Mouse (Mus musculus) brain, adult 2 months (tissue): ENCODE data around the gene Mroh2a.

Experiments
- DNase-seq: peaks from one replicate; pipeline ENCODE4 v3.0.0; 2011; ENCODE audit warnings: low read depth, low spot score

Gene Mroh2a

DNA sequence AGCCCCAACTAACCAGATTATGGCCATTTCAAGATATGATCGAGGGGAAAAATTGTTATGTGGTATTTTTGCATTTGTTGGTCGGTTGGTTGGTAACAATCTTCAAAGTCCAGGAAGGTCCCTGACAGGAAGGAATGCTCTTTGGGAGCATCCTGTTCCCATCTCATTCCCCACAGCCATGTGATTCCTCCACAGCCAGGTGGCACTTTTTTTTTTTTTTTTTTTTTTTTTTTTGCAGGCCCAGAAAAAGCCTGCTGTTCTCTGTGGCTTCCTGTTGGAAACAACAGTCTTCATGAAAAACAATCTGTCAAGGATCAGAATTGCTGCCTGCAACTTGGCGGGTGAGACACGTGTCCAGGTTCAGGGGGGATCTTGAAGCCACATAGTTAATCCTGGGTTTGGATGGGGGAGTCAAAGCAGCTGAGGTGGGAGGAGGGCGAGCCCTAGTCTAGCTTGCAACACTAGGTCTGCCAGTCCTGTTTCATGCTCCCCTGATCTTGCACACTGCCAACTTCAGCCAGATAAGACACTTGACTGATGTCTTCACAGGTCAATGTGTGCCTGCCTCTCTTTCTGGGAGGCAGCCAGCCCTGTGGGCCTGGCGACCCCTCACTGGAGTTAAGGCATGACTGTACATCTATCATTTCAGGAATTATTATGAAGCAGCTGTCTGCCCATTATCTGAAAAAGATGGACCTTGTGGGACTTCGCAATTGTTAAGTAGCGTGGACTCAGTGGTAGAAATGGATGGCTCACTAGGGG lies 32.3 kb downstream of the Mroh2a start:
- peak; percentile 53 for DNase-seq

DNA sequence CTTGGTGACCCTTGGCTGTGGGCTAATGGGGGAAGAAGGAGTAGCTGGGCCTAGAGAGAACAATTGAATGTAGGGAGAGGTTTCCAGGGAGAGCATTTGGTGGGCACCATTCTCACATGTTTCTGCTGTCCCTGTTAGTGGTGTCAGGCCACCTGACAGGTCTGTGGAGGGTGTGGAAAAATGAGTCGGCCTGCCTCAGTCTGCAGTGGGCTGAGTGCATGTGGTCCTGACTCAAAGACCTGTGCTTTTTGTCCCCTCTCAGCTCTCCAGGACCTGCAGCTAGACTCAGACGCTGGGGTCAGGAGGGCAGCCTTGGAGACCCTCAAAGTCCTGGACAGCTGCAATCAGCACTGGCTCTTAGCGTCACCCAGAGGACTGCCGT lies 32.8 kb downstream of the Mroh2a start:
- no peak for DNase-seq

DNA sequence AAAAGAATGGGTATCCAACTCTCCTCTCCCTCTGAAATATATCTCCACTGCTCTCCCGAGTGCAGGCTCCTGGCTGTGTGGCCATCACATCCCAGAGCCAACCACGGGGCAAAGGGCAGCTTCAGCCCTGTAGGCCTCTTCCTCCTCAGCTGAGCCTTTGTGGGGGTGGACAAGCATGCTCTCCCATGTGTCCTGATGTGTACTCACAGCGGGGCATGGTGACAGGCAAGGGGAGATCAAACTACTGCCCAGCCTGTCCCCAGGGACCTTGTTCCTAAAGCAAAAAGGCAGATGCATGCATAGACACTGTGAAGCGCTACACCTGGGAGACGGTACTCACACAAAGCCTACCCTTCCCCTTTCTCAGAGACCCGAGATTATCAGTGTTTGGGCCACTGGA lies 33.3 kb downstream of the Mroh2a start:
- DNase-seq: no peak

DNA sequence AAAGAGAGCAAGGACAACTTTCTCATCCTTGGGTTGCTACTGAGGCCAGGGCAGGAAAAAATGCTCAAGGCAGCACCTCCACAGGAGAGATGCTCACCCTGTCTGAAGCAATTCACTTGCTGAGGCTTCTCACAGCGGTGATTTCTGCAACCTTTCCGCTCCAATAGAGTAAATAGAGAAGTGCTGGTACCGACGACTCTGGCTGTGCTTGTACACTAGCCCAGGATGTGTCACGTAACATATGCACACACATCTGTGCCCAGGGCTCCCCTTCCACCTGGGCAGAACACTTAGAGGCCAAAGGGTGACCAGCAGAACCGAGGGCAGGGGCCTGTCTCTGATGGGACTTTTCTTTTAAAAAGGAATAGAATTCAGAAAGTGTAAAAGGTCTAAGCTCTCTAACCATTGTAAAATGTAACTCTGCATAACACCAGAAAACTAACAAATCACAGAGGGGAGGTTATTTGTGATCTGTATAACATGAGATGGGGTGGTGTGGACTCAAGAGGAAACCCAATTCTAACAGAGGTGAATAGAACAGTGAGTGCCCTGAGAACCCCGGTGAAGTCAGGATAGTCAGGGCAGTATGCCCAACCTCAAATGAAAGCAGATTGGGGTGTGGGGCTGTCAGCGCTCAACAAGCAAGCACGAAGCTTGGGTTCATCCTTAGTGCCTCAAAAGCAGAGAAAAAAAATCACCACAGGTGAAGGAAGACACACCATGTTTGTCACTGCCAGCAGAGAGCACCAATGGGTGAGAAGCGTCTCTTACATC lies 34.0 kb downstream of the Mroh2a start:
- DNase-seq: no peak

DNA sequence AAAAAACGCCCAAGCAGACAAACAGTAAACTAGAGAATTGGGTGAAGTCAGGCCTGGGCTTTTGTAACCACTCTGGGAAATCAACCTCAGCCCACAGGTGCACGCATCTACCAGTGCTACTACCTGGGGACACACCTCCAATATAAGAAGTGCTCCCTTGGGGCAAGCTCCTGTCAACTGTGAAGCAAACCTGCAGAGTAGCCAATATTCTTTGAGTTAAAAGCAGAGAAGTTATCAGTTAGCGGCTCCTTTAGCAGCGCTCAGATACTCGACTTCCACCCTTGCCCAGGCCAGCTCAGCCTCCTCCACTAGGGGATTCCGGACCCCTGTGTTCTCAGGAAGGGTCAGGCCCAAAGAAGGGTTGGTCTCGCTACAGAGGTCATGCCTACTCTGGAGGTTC lies 34.9 kb downstream of the Mroh2a start:
- DNase-seq: no peak

DNA sequence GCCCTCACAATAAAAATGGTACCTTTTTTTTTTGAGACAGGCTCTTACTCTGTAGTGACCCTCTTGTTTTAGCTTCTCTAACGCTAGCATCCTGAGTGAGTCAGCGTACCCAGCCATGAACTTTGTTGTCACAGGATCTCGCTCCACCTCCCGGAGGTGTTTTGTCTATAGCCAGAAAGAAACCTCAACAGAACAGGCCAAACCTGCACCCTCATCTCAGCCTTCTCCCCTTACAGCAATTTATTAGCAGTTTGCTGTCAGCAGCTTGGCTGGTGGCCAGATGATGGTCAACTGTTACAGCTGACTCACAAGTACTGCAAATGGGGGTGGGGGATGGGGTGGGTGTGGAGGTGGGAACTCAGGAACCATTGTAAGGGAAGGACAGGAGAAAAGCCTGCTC lies 35.5 kb downstream of the Mroh2a start:
- DNase-seq: peak; percentile 78

DNA sequence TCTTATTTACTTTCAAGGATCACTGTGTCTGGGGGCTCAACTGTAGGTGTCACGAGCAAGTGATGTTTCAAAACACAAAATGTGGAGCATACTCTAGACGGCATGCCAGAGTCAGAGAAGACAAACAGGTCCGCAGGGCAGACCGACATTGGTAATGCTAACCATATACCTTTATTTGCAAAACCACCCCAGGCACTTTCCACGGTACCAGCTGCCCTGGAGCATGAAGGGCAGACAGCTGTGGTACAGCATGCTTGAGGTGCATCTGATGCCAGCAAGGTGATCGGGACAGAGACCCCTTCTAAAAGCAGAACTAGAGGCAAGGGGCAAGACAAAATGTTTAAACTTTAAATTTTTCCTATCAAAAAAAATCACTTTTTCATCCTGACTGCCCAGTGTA lies 36.2 kb downstream of the Mroh2a start:
- DNase-seq: no peak

DNA sequence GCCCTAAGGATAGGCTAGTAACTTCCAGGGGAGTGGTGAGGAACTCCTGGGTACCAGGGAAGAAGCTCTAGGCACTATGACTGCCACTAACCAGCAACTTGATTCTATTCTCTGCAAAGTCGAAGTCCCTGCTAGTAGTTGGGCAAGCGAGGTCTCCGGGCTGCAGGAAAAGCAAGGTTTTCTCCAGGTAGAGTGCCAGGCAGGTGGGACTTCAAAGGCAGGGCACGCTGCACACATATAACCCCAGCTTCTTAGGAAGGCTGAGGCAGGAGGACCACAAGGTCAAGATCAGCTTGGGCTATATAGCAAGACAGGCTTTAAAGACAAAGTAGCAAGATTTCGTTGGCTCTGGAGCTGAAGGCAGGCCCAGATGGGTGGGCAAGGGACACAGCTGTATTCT lies 37.0 kb downstream of the Mroh2a start:
- no peak for DNase-seq

DNA sequence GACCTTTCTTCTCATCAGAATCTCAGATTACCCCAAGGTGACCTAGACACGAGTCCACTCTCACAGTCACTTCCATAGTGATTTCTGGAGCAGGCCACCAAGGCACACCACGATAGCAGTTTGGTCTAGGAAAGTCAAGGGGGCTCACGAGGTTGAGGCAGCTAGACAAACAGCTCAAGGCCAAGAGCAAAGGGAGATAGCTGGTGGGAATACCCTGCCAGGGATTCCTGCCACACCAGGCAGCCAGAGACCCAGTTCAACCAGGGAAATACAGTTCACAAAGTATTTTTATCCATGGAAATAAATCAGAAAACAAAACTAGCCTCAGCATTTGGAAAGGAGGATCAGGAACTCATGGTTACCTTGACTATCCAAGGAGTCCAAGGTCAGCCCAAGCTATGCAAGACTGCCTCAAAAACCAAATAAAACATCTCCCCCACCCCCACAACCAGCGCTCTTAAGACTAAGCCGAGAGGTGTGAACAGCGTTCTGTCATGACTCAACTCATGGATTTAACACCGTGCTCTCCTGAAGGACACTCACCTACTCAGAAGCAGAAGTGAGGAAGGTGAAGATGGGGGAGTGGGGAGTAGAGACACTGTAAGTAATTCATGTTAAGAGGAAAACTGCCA lies 37.6 kb downstream of the Mroh2a start:
- DNase-seq: peak; percentile 44

DNA sequence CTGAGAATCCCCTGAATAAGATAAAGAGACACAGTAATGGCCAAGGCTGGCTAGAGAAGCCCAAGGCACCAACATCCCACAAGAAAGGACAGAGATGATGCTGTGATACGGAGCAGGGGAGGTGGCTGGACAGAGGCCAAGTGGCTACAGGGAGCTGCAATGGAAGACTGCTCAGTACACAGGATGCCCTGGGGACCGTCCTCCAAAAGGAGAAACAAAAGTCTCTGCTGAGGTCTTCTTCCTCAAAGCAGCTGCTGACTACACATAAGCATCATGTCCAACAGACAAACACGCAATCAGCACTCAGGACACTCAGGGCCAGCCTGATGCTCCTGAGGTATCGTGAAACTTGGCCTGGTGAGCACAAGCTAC lies 38.1 kb downstream of the Mroh2a start:
- no peak for DNase-seq

DNA sequence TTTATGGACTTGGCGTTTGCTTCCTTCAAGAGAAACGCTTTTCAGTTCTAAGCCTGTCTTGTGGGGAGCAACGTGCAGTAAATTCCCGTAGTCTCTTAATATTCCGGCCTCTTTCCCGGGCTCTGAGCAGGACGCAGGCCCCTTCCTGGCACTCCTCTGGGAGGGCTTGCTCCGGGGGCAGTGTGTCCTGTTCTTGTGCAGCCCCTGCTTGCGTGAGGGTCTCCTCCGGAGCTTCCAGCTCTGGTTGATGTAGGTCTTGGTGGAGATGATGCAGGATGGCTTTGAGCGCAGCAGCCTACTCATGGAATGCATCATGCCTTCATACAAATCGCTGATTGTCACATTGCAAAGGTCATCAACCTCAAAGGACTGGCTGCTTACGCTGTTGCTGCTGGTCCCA lies 39.3 kb downstream of the Mroh2a start:
- DNase-seq: no peak

DNA sequence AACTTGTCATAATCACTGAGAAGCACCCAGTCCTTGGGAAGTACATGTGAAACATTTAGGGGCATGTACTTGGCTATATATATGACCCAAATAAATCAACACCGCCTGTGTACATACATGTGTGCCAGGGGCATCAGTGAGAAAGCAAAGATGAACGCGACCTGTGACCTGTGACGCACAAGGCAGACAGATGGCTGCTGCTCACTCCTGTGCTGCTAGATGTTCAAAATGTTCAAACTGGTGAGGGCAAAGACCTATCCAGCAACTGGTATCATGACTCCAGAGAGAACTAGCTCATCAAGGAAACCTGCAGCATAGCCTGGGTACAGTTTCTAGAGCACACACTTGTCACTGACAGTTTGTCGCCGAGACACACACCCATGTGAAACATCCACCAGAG lies 40.7 kb downstream of the Mroh2a start:
- DNase-seq: no peak

DNA sequence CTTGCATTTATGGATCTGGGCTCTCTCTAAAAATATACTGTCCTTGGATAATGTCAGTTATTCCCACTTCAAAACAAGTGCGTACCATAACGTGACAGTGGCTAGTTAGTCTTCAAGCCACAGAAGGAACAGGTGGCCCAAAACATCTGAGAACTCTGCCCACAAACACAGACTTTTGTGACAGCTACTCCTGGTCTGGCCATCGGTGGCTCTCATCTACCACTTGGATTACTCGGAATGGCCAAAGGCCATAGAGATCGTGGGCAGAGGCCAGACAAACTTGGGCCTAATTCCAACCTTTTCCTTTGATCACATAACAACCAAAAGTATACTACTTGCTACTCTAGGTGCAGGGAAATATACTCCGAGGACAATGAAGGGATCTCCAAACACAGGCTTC lies 41.3 kb downstream of the Mroh2a start:
- DNase-seq: no peak

DNA sequence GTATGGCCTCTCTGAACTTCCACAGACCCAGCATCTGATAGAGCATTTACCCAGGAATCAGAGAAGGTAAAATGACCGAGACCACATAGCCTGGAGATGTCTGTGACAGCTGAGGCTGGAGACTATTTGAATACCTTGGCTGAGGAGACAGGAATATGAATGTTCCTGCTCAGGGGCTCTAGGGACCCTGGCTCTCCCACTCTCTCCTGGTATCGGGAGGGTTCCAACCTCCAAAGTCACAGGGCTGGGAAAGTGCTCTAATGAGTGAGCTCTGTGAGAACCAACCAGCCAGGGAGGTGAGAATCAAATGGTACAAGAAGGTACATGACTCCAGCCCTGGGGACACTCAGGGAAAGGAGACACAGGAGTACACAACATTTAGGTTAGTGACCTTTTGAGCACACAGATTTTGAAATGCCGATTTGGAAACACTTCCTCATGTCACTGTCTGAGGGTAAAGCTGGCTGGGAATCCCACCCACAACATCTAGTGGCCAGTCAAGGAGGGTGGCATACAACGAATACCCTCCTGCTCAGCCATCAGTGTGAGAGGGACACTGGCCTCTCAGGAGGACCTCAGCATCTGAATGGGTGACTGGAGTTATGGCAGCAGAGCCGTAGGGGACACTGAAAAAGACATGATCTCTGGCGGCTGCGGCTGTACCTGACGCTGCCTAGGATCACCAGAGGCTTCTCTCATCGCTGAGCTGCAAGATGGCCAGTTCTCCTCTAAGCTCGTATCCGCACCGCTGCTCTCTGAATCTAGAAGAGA lies 42.9 kb downstream of the Mroh2a start:
- DNase-seq: no peak

DNA sequence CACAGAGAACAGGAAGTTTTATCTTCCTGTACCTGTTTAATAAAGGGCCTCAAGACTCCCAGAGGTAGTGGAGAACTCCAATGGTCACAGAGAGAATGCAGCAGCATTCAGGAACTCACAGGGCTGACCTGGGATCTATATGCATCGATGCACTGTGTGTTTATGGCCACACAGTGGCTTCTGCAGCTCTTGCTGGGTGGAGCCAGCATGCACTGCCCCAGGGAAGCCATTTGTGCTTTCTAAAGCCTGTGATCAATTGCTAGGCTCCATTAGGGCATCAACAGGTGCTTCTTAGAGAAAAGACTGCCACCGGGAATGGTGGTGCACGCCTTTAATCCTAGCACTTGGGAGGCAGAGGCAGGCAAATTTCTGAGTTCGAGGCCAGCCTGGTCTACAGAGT lies 46.1 kb downstream of the Mroh2a start:
- no peak for DNase-seq

DNA sequence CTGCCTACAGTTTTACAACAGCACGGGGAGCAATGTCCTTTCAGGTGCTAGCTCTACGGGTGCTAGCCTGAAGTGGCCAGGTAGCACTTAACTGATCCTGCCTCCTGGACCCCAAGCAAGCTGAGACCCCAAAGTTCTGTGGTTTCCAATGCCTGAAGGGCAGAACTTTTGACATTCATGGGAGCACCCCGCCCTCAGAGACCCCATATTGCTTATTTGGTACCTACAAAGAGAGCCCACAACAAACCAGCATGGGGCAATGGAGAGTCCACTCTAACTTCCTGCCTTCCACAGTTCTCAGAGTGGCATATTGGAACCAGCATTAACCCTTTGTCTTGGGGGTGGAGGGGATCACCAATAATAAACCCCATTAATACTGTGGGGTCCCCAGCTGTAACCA lies 46.5 kb downstream of the Mroh2a start:
- DNase-seq: no peak

DNA sequence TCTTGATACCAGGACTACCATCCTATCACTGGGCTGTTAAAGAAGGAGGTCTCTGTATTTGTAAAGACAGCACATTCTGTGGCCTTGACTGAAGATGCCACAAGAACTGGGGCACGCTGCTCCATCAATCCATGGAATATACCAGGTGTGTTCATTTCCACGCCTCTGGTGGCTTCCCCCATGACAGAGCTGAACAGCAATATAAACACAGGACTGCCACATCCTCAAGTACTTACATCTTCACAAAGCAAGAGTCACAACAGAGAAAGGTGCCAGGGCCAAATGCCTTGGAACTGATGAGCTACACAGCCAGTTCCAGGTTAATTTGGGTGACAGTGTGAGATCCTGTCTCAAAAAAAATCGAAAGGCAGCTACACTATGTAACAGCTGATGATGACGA lies 47.0 kb downstream of the Mroh2a start:
- no peak for DNase-seq

DNA sequence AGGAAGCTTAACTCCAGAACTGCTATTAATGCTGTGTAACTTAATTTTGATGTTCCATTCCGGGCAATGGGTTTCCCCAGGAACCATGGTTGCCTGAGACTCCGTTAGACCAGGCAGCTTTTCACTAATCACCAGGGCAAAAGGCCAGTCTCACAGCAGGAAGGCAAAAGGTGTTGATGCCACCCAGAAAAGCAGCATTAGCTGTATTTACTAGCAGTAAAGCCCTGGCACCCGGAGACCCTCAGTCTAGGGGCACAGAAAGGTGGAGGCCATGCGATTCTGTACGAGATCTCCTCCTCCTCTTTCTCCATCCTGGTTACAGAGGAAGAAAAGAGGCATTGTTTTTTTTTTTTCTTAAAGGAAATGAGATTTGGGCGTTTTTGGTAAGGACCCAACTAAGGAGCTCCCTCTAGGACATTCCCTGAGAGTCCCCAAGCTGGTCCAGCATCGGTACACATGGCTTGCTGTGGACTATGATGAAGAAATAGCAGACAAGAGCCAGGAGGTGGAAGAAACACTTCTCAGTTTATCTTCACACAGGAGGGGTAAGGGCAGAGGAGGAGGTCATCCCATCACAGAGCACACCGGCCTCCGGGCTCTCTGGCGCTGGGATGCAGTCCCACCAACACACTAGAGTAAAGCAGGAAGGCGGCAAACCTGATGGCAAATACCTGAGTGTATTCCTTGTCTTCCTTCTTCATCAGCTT lies 47.7 kb downstream of the Mroh2a start:
- peak; percentile 37 for DNase-seq

DNA sequence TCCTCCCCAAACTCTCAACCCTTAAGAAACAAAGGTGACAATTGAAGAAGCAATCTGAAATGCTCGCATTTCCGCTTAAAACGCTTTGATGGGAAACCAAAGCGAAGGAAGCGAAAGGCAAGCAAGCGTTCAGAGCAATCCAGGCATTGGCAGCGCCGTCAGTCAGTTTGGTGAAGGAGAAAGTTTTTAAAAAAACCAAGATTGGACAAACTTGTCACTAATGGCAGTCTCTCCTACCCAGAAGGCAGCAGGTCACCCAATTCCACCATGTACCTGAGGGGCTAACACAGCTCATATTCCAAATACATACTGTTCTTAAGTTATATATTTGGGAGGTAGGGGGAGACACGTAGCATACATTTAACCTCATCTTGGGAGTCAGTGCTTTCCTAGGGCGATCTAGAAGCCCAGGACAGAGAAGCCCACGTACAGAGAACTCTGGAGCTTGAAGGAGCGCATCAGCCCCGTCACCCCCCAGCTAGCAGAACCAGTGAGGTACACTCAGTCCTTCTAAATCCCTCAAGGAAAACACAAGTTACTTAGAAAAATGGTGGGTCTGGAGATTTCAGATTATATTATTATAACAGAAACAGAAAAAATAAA lies 48.4 kb downstream of the Mroh2a start:
- DNase-seq: no peak

DNA sequence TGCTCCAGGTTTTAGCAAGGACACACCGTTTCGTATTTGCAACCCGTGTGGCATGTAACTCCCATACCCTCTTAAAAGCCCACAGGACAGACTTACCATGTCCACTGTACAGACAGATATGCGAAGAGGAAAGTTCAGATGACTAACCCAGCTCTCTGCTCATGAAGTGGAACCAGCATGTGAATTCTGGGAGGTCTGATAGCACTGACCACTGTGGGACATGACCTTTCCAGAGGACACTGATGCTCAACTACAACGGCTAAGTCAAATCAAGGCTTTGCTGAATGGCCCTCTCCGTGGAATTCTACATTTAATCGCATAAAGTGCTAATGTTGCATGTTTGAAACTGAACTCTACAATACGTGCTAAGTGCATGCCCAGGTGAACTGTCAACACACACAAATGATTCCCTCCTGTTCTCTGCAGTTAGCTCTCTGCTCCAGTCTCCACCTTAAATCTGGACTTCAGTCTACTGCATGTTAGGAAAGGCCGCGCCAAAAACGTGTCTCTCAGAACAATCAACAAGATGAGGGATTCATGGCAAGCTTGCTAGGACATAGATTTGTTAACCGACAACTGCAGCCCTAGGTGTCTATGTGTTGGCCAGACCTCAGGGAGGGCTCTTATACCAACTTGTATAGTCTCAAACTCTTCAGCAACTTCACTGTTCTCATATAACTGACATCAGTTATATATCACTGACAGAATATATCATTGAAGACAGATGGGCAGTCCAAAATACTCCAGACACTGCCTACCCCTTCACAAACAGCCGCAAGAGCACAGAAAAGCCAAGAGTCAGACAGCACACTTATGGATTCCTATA lies 49.1 kb downstream of the Mroh2a start:
- no peak for DNase-seq
